Mouse (Mus musculus): Measurements from ENCODE around the gene Lyl1. TPM values are rescaled to one million over a fixed set of nuclear protein-coding genes. Genes with fewer than 3 reads are reported as not detected.

Lyl1 gene
- polyA plus RNA-seq, 1 experiment = 8.5 TPM

DNA sequence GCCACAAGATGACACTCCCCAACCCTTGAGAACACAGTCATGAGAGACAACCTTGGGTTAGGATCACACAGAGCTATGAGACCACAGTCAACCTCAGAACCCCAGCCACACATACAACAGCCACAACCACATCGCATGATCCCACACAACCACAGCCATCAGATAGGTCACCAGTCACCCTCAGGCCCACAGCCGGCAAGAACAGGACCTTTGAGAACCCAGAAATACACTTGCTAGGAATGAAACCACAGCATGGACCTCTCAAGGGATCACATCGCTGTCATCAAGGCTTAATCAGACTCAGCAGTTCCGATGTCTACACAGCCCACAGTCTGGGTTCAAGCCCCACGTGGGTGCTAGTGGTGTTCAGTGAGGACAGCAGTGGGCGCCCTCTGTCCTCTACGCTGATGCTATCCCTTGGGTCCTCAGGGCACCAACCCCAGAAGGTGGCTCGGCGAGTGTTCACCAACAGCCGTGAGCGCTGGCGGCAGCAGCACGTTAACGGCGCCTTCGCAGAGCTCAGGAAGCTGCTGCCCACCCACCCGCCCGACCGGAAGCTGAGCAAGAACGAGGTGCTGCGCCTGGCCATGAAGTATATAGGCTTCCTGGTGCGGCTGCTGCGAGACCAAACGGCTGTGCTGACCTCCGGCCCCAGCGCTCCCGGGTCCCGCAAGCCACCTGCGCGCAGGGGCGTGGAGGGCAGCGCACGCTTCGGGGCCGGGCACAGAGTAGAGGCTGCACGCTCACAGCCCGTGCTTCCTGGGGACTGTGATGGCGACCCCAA lies 2.4 kb downstream of the Lyl1 start:
- no peak for DNase-seq (ENCODE audit: low read depth)

DNA sequence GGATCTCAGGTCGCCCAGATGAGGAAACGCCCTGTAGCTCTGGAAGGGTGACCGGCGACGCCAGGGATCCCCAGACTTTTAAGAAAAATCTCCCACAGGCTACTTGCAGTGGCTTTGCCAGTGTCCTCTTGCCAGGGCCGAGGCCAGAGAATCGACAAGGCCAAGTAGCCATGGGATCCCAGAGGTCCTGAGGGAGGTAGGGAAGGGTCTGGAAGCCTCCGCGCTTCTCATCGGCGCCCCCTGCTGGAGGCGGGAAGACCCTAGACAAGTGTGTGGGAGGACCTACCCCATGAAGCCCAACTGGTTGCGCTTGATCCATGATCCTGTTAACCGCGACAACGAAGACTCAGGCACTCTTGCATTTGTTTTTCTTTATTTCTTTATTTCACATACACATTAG lies 3.1 kb downstream of the Lyl1 start:
- no peak for DNase-seq (ENCODE audit: low read depth)

DNA sequence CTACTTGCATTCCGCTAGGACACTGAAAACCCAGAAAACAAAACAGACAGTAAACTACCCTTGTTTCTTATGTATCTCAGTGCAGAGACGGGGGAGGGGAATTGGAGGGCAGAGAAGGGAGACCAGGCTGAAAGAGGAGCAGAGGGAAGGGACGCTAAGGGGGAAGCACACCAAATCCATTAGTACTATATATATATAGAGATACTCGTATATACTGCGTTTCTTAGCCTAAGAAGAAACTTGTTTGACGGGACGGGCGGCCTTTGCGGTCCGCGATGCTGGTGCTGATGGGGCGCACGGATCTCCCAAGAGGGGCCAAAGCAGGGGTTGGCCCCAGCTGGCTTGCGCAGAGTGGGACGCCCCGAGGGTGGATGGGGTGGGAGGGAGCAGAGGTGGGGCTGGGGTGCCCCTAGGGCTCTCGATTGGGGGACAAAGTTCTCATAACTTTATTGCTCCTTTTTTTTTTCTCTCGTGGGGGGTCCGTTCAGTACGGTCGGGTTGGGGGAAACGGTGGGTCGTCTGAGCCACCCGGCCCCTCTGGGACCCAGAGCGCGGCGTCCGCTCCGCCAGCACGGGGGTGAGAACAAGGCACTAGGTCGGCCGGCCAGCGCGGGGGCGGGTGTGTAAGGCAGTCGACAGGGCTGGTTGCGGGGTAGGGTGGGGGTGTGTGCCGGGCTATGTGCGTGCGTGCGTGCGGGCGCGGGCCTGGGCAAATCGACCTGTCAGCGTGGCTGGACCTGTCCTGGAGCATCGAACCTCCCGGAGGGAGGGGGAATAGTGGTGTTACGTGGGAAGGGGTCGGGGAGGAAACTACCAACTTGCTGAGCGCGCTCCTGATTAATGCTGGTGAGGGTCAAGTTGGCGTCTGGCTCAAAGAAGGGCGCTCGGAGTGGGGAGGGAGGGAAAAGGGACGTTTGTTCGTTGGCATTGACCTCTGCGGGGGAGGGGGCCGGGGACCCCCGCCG lies 3.9 kb downstream of the Lyl1 start:
- DNase-seq (ENCODE audit: low read depth) = no peak

DNA sequence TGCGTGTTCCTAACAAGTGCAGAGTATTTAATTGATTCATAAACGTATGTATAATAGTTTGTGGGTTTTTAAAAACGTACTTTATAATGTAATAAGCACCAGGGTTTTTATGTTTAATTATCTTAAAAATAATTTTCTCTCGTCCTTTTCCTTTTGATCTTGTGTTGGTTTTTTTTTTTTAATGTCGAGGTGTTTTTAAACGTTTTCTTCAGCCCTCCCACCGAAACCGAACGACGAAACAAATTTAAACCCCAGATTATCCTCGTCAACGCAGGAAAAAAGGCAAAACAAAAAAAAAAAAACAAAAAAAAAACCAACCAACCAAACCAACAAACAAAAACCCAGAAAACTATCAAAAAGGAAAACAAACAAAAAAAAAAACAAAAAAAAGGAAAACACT lies 4.7 kb downstream of the Lyl1 start:
- DNase-seq (ENCODE audit: low read depth) = no peak

DNA sequence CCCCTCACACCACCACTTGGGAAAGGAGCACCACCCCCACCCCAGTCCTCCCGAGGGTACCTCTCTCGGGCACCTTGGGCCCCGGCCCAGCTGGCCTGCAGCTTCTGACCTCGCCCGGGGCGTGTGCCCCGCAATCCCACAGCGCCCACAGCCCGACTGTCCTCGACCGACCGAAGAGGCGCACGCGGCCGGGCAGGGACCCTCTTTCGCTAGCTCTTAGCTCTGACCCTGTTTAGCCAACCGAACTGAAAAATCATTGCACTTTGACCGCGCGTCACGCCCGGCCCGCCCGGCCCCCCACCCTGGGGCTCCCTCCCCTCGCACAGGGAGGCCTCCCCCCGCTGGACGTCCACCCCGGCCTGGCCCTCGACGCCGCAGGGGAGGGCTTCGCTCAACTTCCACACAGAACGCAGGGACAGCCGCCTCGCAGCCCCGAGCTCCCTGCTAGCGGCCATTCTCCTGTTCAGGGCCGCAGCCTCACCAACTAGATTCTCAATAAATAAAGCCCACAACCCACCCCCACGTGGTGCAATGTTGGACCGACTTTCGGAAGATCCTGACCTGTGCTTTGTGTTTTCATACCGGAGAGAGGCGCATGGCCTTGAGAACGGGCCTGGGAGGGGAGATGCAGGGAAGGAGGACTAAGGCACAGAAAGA lies 5.5 kb downstream of the Lyl1 start:
- DNase-seq (ENCODE audit: low read depth) = no peak

DNA sequence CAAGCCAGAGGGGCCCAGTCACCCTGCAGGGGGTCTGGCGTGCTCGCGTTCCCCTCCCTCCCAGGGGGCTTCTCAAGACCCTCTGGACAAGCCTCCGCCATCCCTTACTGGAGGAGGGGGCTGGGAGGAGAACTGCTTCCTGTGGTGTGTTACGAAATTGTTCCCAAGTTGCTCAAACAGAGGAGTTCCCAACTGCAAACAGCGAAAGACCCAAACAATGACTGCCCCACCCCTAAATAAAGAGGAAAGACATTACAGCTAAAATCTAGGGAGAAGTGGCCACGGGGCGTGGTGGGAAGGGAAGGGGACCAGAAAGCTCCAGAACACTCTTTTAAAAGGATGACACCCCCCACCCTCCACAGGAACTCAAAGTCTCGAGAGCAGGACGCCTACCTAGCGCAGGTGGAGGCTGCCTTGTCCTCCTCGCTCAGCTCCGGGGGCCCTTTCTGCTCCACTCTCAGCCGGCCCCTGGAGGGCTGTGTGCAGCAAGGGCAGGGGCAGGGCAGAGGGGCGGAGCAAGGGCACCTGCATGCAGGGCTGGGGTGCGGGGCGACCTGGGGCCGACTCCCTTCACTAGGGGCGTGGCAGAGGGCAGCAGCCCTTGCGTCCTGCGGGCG lies 6.1 kb downstream of the Lyl1 start:
- DNase-seq (ENCODE audit: low read depth) = no peak

DNA sequence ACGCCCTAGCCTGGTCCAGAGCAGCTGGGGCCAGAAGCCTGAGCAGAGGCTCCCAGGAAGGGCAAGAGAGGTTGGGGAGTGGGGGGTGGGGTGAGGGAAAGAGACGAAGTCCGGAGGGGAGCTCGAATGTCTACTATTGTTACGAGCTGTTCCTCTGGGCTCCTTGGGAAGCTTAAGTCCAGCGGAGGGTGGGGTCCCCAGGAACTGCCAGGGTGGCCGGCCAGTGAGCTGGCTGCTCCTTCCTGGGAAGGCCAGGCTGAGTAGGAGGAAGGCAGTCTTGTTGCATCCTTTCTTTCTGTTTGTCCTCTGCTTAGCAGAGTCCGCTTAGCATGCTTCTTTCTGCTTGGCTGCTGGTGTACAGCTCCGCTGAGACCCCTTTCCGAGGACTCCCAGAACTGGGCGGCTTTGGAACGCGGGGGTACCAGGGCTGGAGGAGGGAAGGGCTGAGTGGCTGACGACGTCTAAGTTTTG lies 6.8 kb downstream of the Lyl1 start:
- no peak for DNase-seq (ENCODE audit: low read depth)

DNA sequence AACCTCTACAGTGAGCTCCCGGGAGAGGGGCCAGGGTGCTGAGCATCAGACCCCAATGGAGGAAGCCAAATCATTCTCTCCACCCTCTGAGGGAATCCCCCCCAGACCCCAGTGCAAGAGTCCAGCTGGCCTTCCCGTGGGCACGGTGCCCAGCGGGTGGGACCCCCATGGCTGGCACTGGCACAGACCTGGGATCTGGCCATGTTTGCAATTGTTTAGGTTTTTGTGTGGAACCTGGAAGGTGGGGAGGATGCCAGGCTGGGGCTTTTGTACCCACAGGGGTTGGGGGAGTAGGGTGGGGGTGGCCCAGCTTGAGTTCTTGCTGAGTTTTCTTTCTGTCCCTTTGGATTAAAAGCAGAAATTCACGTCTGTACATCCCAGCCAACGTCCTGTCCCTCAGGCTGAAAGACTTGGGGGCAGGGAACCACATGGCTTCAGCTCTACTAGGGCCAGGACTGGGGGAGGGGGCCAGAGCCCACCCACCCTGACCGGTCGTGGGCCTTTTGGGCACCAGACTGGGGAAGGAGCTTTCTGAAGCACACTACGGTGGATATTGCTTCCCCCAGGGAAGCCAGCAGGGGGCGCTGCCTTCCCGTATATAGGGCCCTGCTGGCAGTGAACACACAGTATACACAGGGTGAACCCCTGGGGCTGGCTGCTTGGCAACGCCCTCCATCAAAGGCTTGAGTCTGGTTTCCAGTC lies 7.7 kb downstream of the Lyl1 start:
- DNase-seq (ENCODE audit: low read depth) = no peak

DNA sequence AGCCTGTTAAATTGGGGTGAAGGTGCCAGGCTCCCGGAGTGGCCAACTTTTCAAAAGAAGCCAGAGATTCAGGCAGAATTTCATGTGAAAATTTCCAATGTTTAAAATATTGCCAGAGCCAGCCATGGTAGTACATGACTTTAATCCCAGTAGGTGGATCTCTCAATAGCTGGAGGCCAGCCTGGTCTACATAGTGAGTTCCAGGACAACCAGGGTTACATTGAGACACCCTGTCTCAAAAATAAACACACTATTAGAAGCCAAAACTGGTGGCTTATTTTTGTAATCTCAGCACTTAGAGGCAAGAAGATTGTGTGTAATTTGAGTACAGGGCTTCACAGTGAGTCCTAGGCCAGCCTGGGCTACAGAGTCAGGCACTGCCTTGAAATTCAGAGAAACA lies 8.7 kb downstream of the Lyl1 start:
- no peak for DNase-seq (ENCODE audit: low read depth)

DNA sequence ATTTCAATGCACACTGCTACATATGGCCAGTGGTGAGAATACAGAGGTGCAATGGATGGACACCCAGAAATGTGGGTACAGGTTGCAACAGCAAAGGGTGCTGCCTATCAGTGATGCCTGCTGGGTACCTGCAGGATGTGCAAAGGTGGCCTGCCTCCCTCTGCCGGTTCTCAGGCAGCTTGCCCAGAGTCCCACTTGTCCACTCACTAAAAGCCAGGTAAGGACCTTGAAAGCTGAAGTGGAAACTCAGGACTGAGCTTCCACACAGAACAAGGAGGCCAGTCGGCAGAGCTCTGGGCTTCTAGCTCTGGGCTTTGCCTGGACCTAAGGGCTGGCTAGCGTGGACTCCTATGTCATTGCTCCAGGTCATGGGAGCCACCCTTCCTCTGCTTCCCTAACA lies 10.1 kb downstream of the Lyl1 start:
- no peak for DNase-seq (ENCODE audit: low read depth)

DNA sequence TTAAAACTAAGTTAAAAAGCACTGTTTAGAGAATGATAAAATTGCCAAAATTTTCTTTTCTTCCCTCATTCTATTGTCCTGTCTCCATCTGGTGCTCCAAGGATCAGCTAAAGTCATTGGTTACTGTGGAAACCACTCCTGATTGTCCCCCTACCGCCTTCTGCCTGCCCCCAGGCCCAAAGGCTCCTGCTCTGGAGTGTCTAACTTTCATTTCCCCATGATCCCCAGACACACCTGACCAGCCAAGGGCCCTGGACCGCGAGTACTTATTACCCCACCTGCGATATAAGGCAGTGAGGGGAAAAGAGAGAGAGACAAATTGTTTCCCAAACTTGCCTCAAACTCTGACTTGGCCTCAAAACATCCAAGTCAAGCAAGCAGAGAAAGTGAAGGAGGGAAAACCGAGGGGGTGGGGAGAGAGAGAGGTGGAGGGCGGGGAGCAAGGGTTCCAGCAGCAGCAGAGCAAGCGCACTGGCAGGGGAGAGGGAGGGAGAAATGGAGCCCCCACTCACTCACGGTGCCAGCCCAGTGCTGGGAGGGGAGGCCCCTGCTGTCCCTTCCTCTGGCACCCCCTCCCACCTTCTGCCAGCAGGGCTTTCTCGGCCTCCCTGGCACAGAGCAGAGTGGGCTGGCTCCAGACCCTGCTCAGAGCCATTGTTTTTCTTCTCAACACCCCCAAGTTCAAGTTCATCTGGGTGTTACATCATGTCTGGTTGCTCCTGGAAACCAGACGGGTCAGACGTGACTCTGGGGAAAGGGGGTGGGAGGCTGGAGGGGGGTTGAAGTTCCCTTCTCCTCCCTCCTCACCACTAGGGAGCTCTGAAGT lies 10.9 kb downstream of the Lyl1 start:
- no peak for DNase-seq (ENCODE audit: low read depth)

DNA sequence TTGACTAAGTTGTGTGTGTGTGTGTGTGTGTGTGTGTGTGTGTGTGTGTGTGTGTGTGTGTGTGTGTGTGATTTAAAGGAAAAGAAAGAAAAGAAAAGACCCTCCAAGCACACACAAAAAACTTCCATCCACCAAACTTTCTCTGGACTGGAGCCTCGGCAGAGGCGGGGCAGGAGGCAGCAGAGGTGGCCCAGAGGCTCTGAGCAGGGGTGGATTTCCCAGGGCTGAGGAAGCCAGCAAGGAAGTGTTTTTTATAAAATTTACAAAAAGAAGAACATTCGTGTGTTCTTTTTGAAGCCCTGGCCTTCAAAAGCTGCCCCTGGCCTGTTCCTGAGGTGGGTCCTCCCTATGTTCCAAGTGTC lies 11.5 kb downstream of the Lyl1 start:
- no peak for DNase-seq (ENCODE audit: low read depth)

DNA sequence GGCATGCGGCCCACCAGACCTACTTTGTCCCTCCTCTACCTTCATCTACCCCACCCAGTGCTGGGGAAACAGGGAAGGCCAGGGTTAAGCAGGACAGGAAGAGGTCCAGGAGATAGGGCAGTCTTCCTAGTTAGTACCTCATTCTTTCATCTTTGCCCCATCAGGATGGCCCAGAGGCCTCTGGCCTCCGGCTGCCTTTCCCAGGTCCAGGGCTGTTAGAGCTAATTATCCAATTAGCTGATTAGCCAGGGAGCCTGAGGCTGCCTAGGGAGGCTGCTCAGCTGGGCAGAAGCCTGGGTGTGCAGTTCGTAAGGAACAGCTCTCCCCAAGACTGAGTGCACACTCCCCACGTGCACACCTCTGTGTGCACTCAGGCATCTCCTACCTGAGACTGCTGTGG lies 12.1 kb downstream of the Lyl1 start:
- DNase-seq (ENCODE audit: low read depth) = no peak

DNA sequence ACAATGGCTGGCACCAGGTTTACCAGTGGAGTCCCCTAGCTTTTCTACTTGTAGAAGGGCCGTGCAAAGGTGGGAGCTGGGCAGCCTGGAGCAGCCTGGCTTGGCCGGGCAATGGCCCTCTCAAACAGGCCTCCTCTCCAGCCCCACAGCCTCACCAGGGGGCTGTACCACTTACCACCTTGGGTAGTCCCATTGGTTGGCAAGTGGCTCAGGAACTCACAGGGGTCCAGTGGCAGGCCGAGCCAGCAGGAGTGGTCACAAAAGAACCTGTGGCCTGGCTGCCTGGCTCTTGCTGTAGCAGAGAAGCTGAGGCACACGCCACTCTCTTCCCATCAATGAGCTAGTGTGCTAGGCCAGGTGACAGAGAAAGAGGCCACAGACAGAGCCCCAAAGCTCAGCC lies 12.9 kb downstream of the Lyl1 start:
- DNase-seq (ENCODE audit: low read depth) = no peak

DNA sequence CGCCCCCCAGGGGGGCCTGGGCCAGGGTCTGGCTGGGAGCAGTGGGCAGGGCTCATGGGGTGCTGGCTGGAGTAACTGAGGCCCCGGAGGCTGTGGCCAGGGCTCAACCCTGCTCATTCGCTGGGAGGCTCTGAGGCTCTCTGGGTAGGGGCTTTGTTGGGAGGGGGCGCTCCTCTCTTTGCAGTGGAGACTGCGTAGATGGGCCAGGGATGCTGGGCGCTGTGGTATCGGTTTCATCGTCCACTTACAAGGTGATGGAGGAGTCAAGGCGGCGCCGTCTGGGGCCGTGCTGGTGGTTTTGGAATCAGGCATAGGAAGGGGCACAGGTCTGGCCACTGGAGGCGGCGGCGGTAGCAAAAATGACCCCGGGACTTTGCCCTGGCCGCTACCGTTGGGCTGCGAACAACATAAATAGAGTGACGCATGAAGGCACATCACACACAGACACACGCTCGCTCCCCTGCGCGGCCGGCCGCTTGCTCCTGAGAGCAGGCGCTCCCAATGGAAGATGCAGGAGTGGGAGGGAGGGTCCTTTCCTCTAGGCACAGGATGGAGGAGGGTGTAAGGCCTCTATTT lies 14.7 kb downstream of the Lyl1 start:
- DNase-seq (ENCODE audit: low read depth) = no peak

DNA sequence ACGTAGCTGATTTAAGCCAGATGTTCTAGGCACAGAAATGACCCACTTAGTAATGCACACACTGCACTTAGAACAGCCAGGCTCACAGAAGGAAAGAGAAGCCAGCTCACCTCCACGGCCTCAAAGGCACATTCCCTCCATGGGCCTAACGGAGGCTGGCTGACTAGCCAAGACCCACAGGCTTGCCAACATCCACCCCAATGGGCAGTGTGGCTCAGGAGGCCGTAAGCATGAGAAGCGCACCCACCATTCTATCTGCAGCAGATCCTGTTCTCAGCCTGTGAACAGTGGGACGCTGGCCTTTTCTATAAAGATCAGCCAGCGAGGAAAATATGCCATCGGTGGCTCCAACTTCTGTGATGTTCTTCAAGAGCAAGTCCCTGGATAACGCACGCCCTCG lies 15.5 kb downstream of the Lyl1 start:
- DNase-seq (ENCODE audit: low read depth) = no peak

DNA sequence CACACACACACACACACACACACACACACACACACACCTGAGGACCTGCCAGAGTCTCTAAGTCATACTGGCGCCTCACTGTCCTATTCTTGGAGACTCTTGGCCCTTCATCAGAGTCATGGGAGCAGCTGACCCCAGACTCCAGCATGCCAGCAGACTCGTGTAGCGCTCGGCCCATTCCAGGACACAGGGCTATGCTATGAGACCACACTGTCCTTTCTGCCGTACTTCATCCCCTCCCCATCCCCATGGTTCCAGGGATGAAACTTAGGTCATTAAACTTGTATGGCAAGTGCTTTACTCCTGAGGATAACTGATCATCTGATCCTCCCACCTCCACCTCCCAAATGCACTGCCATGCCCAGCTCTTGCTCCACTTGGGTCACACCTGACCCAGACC lies 17.2 kb downstream of the Lyl1 start:
- no peak for DNase-seq (ENCODE audit: low read depth)

DNA sequence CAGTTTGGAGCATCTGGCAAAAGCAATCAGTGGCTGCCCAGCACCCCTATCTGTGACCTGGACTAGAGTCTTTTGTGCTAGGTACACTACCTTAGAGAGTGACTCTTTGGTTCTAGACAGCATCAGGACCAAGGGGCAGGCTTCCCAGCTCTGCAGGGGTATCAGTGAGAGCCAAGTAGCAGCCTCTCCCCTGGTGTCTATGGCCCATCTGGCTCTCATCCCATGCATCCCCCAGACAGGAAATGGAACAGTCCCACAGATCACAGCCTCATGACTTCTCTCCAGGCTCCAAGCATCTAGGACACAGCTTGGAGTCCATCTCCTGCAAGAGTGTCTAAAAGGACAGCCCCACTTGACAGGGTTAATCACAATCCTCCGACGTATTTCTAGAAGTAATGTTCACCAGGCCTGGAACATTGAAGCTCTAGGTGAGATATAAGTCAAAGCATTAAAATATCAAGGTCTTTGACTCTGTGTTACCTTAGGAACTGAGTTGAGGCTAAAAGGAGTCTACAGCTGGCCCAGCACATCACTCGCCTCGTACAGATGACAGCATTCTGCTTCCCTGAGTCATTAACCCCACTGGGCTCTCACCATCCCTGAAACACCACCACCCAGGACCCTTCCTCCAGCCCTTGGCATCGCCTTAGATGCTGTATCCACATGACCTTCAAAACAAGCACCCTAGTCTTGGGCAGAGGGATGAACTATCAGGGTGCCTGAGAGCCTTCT lies 17.9 kb downstream of the Lyl1 start:
- no peak for DNase-seq (ENCODE audit: low read depth)

DNA sequence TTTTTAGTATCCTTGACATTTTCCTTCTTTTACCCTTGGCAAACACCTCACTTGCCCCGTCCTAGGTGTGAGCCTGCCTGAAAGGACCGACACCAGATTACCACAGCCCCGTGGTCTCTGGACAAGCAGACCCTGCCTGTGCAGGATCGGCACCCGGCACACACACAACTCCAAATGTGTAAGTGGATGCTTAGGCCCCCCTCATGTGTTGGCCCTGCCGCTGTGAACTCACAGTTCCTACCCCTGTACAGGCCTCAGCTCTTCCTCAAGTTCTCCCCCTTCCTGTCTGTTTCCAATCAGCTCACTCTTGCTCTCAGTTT lies 21.2 kb downstream of the Lyl1 start:
- DNase-seq (ENCODE audit: low read depth) = no peak

Data from gonadal fat pad, adult 2 months (tissue).